Mouse (Mus musculus): ENCODE measurements at regions not wholly inside any gene's neighbourhood (a gene's known extent, or its start where the extent isn't known, plus 50 kb on each side); places are given as distances from the start of the nearest gene placed in this dataset.

- DNase-seq (ENCODE audit: extremely low spot score in 1 of 2, low spot score in 1 of 2) = no peak
Measured at GRCm38 (mm10) chr3:51003506-51004170, 220.6 kb upstream of the Noct start.

- DNase-seq (ENCODE audit: extremely low spot score in 1 of 2, low spot score in 1 of 2) = no peak
Measured at GRCm38 (mm10) chr3:51004216-51004615, 220.0 kb upstream of the Noct start.

- no peak for DNase-seq (ENCODE audit: extremely low spot score in 1 of 2, low spot score in 1 of 2)
Measured at GRCm38 (mm10) chr3:51009098-51009497, 215.1 kb upstream of the Noct start.

GRCm38 (mm10) chr3:51019650-51020346 is 204.4 kb upstream of the Noct start:
- no peak for DNase-seq (ENCODE audit: extremely low spot score in 1 of 2, low spot score in 1 of 2)

GRCm38 (mm10) chr3:51024655-51025054 is 199.6 kb upstream of the Noct start:
- no peak for DNase-seq (ENCODE audit: extremely low spot score in 1 of 2, low spot score in 1 of 2)

GRCm38 (mm10) chr3:51031821-51032220 is 192.4 kb upstream of the Noct start:
- no peak for DNase-seq (ENCODE audit: extremely low spot score in 1 of 2, low spot score in 1 of 2)

GRCm38 (mm10) chr3:51033292-51033691 is 191.0 kb upstream of the Noct start:
- no peak for DNase-seq (ENCODE audit: extremely low spot score in 1 of 2, low spot score in 1 of 2)

GRCm38 (mm10) chr3:51036700-51037306 is 187.4 kb upstream of the Noct start:
- no peak for DNase-seq (ENCODE audit: extremely low spot score in 1 of 2, low spot score in 1 of 2)

GRCm38 (mm10) chr3:51042223-51042846 is 181.9 kb upstream of the Noct start:
- DNase-seq (ENCODE audit: extremely low spot score in 1 of 2, low spot score in 1 of 2) = no peak

GRCm38 (mm10) chr3:51048739-51049138 is 175.5 kb upstream of the Noct start:
- DNase-seq (ENCODE audit: extremely low spot score in 1 of 2, low spot score in 1 of 2) = no peak

- DNase-seq (ENCODE audit: extremely low spot score in 1 of 2, low spot score in 1 of 2) = no peak
Measured at GRCm38 (mm10) chr3:51050156-51050555, 174.1 kb upstream of the Noct start.

GRCm38 (mm10) chr3:51055004-51055403 is 169.2 kb upstream of the Noct start:
- no peak for DNase-seq (ENCODE audit: extremely low spot score in 1 of 2, low spot score in 1 of 2)

- no peak for DNase-seq (ENCODE audit: extremely low spot score in 1 of 2, low spot score in 1 of 2)
Measured at GRCm38 (mm10) chr3:51064201-51064600, 160.0 kb upstream of the Noct start.

GRCm38 (mm10) chr3:51066373-51066772 is 157.9 kb upstream of the Noct start:
- no peak for DNase-seq (ENCODE audit: extremely low spot score in 1 of 2, low spot score in 1 of 2)

GRCm38 (mm10) chr3:51072417-51072816 is 151.8 kb upstream of the Noct start:
- no peak for DNase-seq (ENCODE audit: extremely low spot score in 1 of 2, low spot score in 1 of 2)

GRCm38 (mm10) chr3:51073003-51073679 is 151.1 kb upstream of the Noct start:
- no peak for DNase-seq (ENCODE audit: extremely low spot score in 1 of 2, low spot score in 1 of 2)

- no peak for DNase-seq (ENCODE audit: extremely low spot score in 1 of 2, low spot score in 1 of 2)
Measured at GRCm38 (mm10) chr3:51073743-51074319, 150.4 kb upstream of the Noct start.

GRCm38 (mm10) chr3:51075219-51075920 is 148.9 kb upstream of the Noct start:
- DNase-seq (ENCODE audit: extremely low spot score in 1 of 2, low spot score in 1 of 2) = no peak

- no peak for DNase-seq (ENCODE audit: extremely low spot score in 1 of 2, low spot score in 1 of 2)
Measured at GRCm38 (mm10) chr3:51078459-51078858, 145.8 kb upstream of the Noct start.

- DNase-seq (ENCODE audit: extremely low spot score in 1 of 2, low spot score in 1 of 2) = no peak
Measured at GRCm38 (mm10) chr3:51080415-51080814, 143.8 kb upstream of the Noct start.
